Mouse (Mus musculus): ENCODE measurements around the gene Insig2. TPM values are rescaled to one million over a fixed set of nuclear protein-coding genes. Genes with fewer than 3 reads are reported as not detected.

The Insig2 gene
- polyA plus RNA-seq (2015; fragmentation: Nextera tagmentation; extraction: Ambion mirVana) = 34.3 and 36.5 TPM in 2 replicates

DNA sequence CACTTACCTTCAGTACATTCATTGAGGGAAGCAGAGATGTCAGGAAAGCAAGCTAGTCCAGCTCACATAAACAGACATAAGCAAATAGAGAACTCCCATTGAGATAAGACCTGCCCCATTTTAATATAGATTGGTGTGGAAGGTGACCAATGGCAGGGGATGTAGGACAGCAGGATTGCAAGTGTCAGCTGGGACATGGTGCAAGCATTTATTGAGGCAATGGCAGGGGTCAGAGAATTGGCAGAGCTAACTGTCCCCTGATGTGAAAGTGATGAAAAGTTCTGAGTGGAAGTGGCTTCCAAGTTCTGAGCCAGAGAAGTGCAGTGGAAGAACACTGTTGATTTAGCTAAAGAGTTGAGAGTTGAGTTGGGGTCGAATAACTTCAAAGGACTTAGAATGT lies at the start of gene Insig2:
TSS of gene Insig2 (minus strand) at position 105 of the 400 bp plus-strand sequence.
- Histone ChIP-seq H3K36me3 (ENCODE audit: insufficient read depth, low read length) (no peaks in the 10 kb centered on the region), H3K9ac (replicated peaks; ENCODE audit: low read length) (no peak within 1 kb of the TSS), H3K4me2 (replicated peaks; ENCODE audit: low read depth, low read length) (no peak within 1 kb of the TSS), H3K9me3 (ENCODE audit: low read length) (no peaks in the 10 kb centered on the region), H3K4me1 (ENCODE audit: insufficient read depth, low read length) (peaks cover 7% of the 10 kb centered on the region; the same call in 1 of the 2 replicates), H3K27me3 (ENCODE audit: insufficient read depth, low read length) (no peaks in the 10 kb centered on the region), H3K4me3 (ENCODE audit: low read length) (no peak within 1 kb of the TSS), H3K27ac (ENCODE audit: low read length) (no peak within 1 kb of the TSS)
- ATAC-seq (ENCODE audit: low FRiP score, low TSS enrichment) = no peak
- WGBS = 86% methylated on average over 1 of the region's 1 CpGs

DNA sequence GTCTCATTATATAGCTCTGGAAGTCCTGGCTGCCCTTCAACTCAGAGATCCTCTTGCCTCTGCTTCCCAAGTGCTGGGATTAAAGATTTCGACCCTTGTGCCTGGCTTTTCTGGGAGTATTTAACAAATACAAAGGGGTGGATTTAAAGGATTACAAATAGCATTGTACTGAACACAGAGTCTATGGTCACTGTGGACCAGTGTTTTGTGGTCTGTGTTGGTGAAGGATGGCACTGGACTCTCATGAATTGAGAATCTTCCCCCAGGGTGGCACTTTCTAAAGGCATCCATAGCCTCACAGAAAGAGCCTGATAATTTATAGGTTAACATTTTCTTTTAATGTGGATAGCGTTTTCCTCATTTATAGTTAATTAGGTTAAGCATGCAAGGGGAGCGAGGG lies 49.2 kb upstream of the Insig2 start:
- Histone ChIP-seq H3K9ac (replicated peaks; ENCODE audit: low read length) (no peak overlapping the region), H3K9me3 (ENCODE audit: low read length) (0 out of 2 replicates have a peak, but pooled peaks cover 3% of the 10 kb centered on the region), H3K4me1 (ENCODE audit: insufficient read depth, low read length) (no peaks in the 10 kb centered on the region), H3K36me3 (ENCODE audit: insufficient read depth, low read length) (no peaks in the 10 kb centered on the region), H3K4me3 (ENCODE audit: low read length) (no peak overlapping the region), H3K27ac (ENCODE audit: low read length) (no peak overlapping the region), H3K4me2 (replicated peaks; ENCODE audit: low read depth, low read length) (no peak overlapping the region), H3K27me3 (ENCODE audit: insufficient read depth, low read length) (no peaks in the 10 kb centered on the region)
- no peak for ATAC-seq (ENCODE audit: low FRiP score, low TSS enrichment)
- 79% methylated on average over 3 of the region's 3 CpGs for WGBS

DNA sequence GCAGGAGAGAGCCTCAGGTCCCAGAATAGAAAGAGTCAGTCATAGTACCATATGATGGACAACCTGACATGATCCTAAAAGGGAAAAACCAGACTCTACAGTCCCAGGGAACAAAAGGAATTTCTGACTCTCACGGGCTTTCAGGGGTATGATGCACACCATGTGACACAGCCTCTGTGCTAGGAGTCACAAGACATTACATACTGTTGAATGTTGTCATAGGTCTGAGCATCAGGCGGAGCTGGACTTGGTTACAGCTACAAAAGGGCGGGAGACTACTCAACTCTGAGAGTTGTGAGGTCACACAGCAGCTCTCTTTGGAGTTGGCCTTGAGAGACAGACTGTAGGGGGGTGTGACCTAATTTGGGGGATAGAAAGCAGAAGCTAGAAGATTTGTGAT lies 47.6 kb upstream of the Insig2 start:
- H3K4me2 ChIP-seq (replicated peaks; ENCODE audit: low read depth, low read length) = no peak overlapping the region
- 72% methylated on average over 3 of the region's 3 CpGs for WGBS
- ATAC-seq (ENCODE audit: low FRiP score, low TSS enrichment) = no peak
- no peaks in the 10 kb centered on the region for H3K36me3 ChIP-seq (ENCODE audit: insufficient read depth, low read length)
- H3K4me3 ChIP-seq (ENCODE audit: low read length) = no peak overlapping the region
- no peaks in the 10 kb centered on the region for H3K4me1 ChIP-seq (ENCODE audit: insufficient read depth, low read length)
- no peaks in the 10 kb centered on the region for H3K27me3 ChIP-seq (ENCODE audit: insufficient read depth, low read length)
- 0 out of 2 replicates have a peak, but pooled peaks cover 3% of the 10 kb centered on the region for H3K9me3 ChIP-seq (ENCODE audit: low read length)
- no peak overlapping the region for H3K9ac ChIP-seq (replicated peaks; ENCODE audit: low read length)
- no peak overlapping the region for H3K27ac ChIP-seq (ENCODE audit: low read length)

DNA sequence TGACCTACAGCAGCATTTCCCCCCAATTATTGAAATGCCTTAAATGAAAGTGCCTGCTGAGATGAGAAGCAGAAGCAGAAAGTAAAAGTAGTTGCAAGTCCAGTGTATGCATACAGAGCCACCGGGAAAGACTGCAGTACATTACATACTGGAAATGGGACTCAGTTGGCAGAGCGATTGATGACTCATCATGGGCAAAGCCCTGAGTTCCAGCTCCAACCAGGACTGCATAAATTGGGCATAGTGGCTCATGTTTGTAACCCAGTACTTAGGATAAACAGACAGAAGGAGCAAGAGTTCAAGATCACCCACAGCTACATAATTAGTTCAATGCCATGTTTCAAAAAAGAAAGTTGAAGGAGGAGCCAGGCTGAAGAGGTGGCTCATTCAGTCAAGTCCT lies 45.5 kb upstream of the Insig2 start:
- Histone ChIP-seq H3K9me3 (ENCODE audit: low read length) (0 out of 2 replicates have a peak, but pooled peaks cover 3% of the 10 kb centered on the region), H3K4me3 (ENCODE audit: low read length) (no peak overlapping the region), H3K27me3 (ENCODE audit: insufficient read depth, low read length) (no peaks in the 10 kb centered on the region), H3K27ac (ENCODE audit: low read length) (no peak overlapping the region), H3K9ac (replicated peaks; ENCODE audit: low read length) (no peak overlapping the region), H3K4me1 (ENCODE audit: insufficient read depth, low read length) (no peaks in the 10 kb centered on the region), H3K4me2 (replicated peaks; ENCODE audit: low read depth, low read length) (no peak overlapping the region), H3K36me3 (ENCODE audit: insufficient read depth, low read length) (no peaks in the 10 kb centered on the region)
- WGBS = 95% methylated on average over 2 of the region's 2 CpGs
- ATAC-seq (ENCODE audit: low FRiP score, low TSS enrichment) = no peak

DNA sequence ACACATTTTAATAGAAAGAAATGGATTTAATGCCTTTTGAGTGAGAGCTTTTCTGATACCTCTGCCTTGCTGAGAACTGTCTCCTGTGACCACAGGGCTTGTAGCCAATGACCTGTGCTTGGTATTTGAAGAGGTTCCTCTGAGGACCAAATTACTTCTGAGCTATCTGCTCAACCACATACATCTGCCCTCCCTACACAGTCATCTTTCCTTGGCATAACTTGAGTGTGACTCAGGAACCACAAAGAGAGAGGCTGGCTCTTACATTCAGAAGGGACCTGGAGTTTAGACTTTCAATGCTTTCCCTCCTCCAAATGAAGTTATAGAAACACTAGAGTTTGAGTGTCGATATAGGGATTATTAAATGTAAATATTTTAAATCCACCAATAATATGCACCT lies 45.0 kb upstream of the Insig2 start:
- Histone ChIP-seq H3K9me3 (ENCODE audit: low read length) (0 out of 2 replicates have a peak, but pooled peaks cover 3% of the 10 kb centered on the region), H3K36me3 (ENCODE audit: insufficient read depth, low read length) (no peaks in the 10 kb centered on the region), H3K4me2 (replicated peaks; ENCODE audit: low read depth, low read length) (no peak overlapping the region), H3K4me3 (ENCODE audit: low read length) (no peak overlapping the region), H3K27me3 (ENCODE audit: insufficient read depth, low read length) (no peaks in the 10 kb centered on the region), H3K27ac (ENCODE audit: low read length) (no peak overlapping the region), H3K4me1 (ENCODE audit: insufficient read depth, low read length) (no peaks in the 10 kb centered on the region), H3K9ac (replicated peaks; ENCODE audit: low read length) (no peak overlapping the region)
- WGBS = 87% methylated on average over 1 of the region's 1 CpGs
- no peak for ATAC-seq (ENCODE audit: low FRiP score, low TSS enrichment)

DNA sequence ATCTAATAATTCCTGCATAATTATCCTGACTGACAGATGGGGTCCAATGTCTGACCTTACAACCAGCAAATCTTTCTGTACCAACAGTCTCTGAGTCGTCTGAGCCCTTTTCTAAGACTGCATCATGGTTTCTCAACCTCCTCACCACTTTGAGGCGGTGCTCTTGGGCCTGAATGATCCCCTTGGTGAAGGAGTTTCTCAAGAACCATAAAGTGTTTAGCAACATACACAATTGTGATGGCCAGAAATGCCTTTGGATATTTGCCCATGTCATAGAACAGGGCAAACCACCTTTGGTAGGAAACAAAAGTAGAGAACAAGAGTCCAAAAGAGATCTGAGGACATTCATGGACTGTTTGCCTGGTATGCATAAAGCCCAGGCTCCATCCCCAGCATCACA lies 41.2 kb upstream of the Insig2 start:
- ATAC-seq (ENCODE audit: low FRiP score, low TSS enrichment) = no peak
- H3K36me3 ChIP-seq (ENCODE audit: insufficient read depth, low read length) = no peaks in the 10 kb centered on the region
- 83% methylated on average over 2 of the region's 2 CpGs for WGBS
- H3K9me3 ChIP-seq (ENCODE audit: low read length) = no peaks in the 10 kb centered on the region
- no peak overlapping the region for H3K4me3 ChIP-seq (ENCODE audit: low read length)
- H3K4me1 ChIP-seq (ENCODE audit: insufficient read depth, low read length) = no peaks in the 10 kb centered on the region
- H3K4me2 ChIP-seq (replicated peaks; ENCODE audit: low read depth, low read length) = no peak overlapping the region
- no peaks in the 10 kb centered on the region for H3K27me3 ChIP-seq (ENCODE audit: insufficient read depth, low read length)
- no peak overlapping the region for H3K9ac ChIP-seq (replicated peaks; ENCODE audit: low read length)
- H3K27ac ChIP-seq (ENCODE audit: low read length) = no peak overlapping the region

DNA sequence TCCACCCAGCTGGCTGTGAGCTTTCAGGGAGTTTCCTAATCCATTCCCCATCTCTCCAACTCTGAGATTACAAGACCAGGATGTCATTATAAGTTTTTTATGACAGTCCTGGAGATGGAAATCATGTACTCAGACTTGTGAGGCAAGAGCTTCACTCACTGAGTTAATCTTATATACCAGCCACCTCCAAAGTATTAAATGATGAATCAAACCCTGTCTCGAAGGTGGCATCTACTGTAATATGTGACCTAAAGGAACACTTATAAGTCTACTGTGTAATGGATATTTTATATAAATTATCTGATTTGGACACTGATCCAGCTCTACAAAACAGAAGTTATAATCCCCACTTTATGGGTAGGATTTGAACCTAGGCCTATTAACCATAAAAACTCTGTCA lies 40.3 kb upstream of the Insig2 start:
- ATAC-seq (ENCODE audit: low FRiP score, low TSS enrichment) = no peak
- Histone ChIP-seq H3K4me3 (ENCODE audit: low read length) (no peak overlapping the region), H3K36me3 (ENCODE audit: insufficient read depth, low read length) (no peaks in the 10 kb centered on the region), H3K27me3 (ENCODE audit: insufficient read depth, low read length) (no peaks in the 10 kb centered on the region), H3K4me2 (replicated peaks; ENCODE audit: low read depth, low read length) (no peak overlapping the region), H3K9ac (replicated peaks; ENCODE audit: low read length) (no peak overlapping the region), H3K9me3 (ENCODE audit: low read length) (no peaks in the 10 kb centered on the region), H3K27ac (ENCODE audit: low read length) (no peak overlapping the region), H3K4me1 (ENCODE audit: insufficient read depth, low read length) (no peaks in the 10 kb centered on the region)
- WGBS = 95% methylated on average over 1 of the region's 1 CpGs

DNA sequence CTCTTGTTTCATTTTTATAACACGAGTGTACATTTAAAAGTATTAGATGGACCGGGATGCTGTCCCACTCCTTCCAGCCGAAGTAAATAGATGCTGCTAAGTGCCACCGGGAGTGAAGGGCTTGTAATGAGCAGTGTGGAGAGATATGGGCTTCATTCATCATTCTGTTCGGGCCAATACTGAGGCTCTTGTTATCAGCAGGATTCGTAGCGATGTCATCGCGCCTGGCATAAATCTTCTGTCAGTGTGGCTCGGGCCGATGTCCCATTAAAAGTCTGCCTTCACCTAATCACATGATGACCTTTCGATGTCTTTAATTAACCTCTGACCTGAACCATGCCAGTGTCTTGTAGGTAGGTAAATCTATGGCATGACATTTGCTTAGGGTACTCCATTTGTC lies 39.1 kb upstream of the Insig2 start:
- ATAC-seq (ENCODE audit: low FRiP score, low TSS enrichment) = no peak
- H3K36me3 ChIP-seq (ENCODE audit: insufficient read depth, low read length) = no peaks in the 10 kb centered on the region
- H3K4me3 ChIP-seq (ENCODE audit: low read length) = no peak overlapping the region
- no peaks in the 10 kb centered on the region for H3K4me1 ChIP-seq (ENCODE audit: insufficient read depth, low read length)
- H3K9me3 ChIP-seq (ENCODE audit: low read length) = no peaks in the 10 kb centered on the region
- WGBS = 35% methylated on average over 12 of the region's 12 CpGs
- no peak overlapping the region for H3K9ac ChIP-seq (replicated peaks; ENCODE audit: low read length)
- no peak overlapping the region for H3K27ac ChIP-seq (ENCODE audit: low read length)
- H3K4me2 ChIP-seq (replicated peaks; ENCODE audit: low read depth, low read length) = no peak overlapping the region
- H3K27me3 ChIP-seq (ENCODE audit: insufficient read depth, low read length) = no peaks in the 10 kb centered on the region

DNA sequence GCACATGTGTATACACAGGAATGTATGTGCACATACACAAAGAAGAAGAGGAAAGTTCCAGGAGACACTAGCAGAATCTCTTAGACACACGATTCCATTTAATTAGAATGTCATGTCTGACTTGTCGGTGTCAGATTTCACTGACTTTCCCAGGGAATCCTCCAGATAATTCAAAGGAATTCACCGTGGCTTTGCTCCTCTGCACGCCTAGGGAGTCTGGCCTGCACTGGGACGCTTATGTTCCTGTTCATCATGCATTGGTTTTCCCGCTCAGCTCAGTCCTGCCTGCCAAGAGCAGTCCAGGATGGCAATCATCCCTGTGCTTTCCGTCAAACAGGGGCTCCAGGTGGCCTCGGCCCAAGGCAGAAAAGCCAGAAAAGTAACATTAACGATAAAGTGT lies 34.9 kb upstream of the Insig2 start:
- 32% methylated on average over 9 of the region's 9 CpGs for WGBS
- Histone ChIP-seq H3K4me1 (ENCODE audit: insufficient read depth, low read length) (no peaks in the 10 kb centered on the region), H3K9me3 (ENCODE audit: low read length) (peaks cover 7% of the 10 kb centered on the region; the same call in 1 of the 2 replicates), H3K4me3 (ENCODE audit: low read length) (no peak overlapping the region), H3K9ac (replicated peaks; ENCODE audit: low read length) (no peak overlapping the region), H3K4me2 (replicated peaks; ENCODE audit: low read depth, low read length) (no peak overlapping the region), H3K27me3 (ENCODE audit: insufficient read depth, low read length) (no peaks in the 10 kb centered on the region), H3K36me3 (ENCODE audit: insufficient read depth, low read length) (no peaks in the 10 kb centered on the region), H3K27ac (ENCODE audit: low read length) (no peak overlapping the region)
- peak; percentile 42; the same call in 1 of the 2 replicates for ATAC-seq (ENCODE audit: low FRiP score, low TSS enrichment)

DNA sequence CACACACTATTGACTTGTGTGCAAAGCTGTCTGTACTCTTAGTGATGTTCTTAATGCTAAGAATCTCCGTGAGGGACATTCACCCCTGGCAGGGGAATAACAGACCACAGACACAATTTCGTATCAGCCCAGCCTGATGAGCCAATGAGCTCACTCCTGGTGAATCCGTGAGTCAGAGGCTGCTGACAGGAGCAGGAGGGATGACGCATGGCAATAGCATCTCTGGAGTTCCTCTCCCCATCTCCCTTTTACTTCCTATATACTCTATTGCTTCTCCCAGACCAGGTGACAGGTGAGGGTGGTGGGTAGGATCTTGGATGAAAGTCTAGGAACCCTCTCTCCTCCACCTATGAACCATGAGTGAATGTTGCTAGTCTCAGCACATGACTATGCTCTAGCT lies 28.2 kb upstream of the Insig2 start:
- H3K4me3 ChIP-seq (ENCODE audit: low read length) = no peak overlapping the region
- ATAC-seq (ENCODE audit: low FRiP score, low TSS enrichment) = no peak
- H3K27ac ChIP-seq (ENCODE audit: low read length) = no peak overlapping the region
- 62% methylated on average over 4 of the region's 4 CpGs for WGBS
- H3K27me3 ChIP-seq (ENCODE audit: insufficient read depth, low read length) = no peaks in the 10 kb centered on the region
- H3K4me2 ChIP-seq (replicated peaks; ENCODE audit: low read depth, low read length) = no peak overlapping the region
- no peak overlapping the region for H3K9ac ChIP-seq (replicated peaks; ENCODE audit: low read length)
- peaks cover 7% of the 10 kb centered on the region; the same call in 1 of the 2 replicates for H3K9me3 ChIP-seq (ENCODE audit: low read length)
- no peaks in the 10 kb centered on the region for H3K4me1 ChIP-seq (ENCODE audit: insufficient read depth, low read length)
- H3K36me3 ChIP-seq (ENCODE audit: insufficient read depth, low read length) = no peaks in the 10 kb centered on the region
